Mouse (Mus musculus) CH12.LX (cell line): ENCODE results near the gene Tmem39b.

Experiments used
- MAFK ChIP-seq: IDR thresholded peaks from 2 replicates; pipeline ENCODE4 v1.6.1; 2011; ENCODE audit warnings: low read length, improper control_type of control experiment; ENCODE audit not compliant: insufficient replicate concordance
- MAX ChIP-seq: IDR thresholded peaks from 2 replicates; pipeline ENCODE4 v1.6.1; 2011; ENCODE audit warnings: low read length, improper control_type of control experiment
- POLR2A ChIP-seq: IDR thresholded peaks from 2 replicates; pipeline ENCODE4 v1.6.1; 2011; ENCODE audit warnings: low read depth, mild to moderate bottlenecking, improper control_type of control experiment, low read length
- TCF12 ChIP-seq: IDR thresholded peaks from 2 replicates; pipeline ENCODE4 v1.6.1; 2014; ENCODE audit warnings: low read depth, mild to moderate bottlenecking, inconsistent platforms, low read length, improper control_type of control experiment

DNA sequence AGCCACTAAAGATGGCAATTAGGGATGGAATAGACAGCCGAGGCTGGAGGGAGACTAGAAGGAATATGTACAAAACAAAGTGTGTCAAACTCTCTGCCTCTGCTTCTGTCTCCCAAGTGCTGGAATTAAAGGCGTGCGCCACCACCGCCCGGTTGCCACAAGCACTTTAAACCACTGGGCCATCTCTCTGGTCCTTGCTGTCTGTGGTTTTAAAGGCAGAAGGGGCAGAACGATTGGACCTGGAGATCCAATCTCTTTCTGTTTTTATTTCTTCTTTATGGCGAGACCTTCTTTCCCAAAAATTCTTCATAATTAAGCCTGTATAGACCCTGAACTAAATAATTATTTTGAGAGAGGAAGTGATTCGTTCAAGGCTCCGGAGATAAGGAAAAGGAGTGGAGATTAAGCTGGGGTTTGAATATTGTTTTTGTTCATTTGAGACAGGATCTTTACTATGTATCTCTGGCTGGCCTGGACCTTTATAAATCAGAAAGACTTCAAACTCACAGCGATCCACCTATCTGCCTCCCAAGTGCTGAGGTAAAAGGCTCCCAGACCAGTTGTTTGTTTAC, 23.7 kb downstream of the Tmem39b start:
- no peak for TF ChIP-seq MAX
- no peak for TF ChIP-seq MAFK
- TF ChIP-seq POLR2A: no peak
- TF ChIP-seq TCF12: no peak
